Mouse (Mus musculus) cerebellum, adult 2 months (tissue): ENCODE data around the gene Sptbn1.

ENCODE experiments used
- CTCF ChIP-seq: fragments of 200-500 bp; IDR thresholded peaks from 2 replicates; pipeline ENCODE4 v1.5.1; 2011; ENCODE audit warnings: low read depth, mild to moderate bottlenecking, control low read depth, low read length, moderate library complexity, borderline replicate concordance; ENCODE audit not compliant: insufficient read depth
- POLR2A ChIP-seq: fragments of 200-500 bp; IDR thresholded peaks from 2 replicates; pipeline ENCODE4 v1.6.1; 2011; ENCODE audit warnings: low read length, control low read depth, borderline replicate concordance; ENCODE audit not compliant: insufficient read depth

DNA sequence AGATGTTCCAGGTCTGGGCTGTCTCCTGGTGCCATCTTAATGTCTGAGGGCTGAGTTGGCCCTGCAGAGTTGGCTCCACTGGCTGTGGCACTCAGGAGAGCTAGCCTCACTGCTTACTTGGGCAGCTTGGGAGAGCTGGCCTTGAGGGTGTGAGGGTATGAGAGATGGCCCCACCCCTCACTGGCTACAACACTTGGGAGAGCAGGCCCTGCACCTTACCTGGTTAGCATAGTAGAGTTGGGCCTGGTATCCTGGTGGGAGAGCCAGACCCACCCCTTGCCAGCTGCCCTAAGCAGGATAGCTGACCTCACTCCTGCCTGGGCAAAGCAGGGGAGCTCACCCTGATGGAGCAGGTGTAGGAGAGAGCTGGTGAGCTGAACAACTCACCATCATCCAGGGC lies 32.3 kb downstream of the Sptbn1 start:
- TF ChIP-seq CTCF (no peak), POLR2A (no peak)
